Mouse (Mus musculus): ENCODE measurements at regions not wholly inside any gene's neighbourhood (a gene's known extent, or its start where the extent isn't known, plus 50 kb on each side); places are given as distances from the start of the nearest gene placed in this dataset.

GRCm38 (mm10) chr8:116269393-116269792 lies 235.4 kb upstream of the Dynlrb2 start:
- TF ChIP-seq EP300 (IDR thresholded peaks at IDR 0.05; ENCODE audit: low read depth) (no peak), CTCF (IDR thresholded peaks at IDR 0.05; ENCODE audit: low read depth) (no peak)
